Mouse (Mus musculus) cerebellum, postnatal 14 days (tissue): Measurements from ENCODE around the gene Atp2c2.

Source experiments
- DNase-seq, 2 experiments: peaks; one replicate each; pipeline ENCODE4 v3.0.0; 2021; ENCODE audit warnings: mixed read lengths in 2 of 2

Atp2c2 gene

GRCm38 (mm10) chr8:119699549-119700134 lies at the start of gene Atp2c2:
TSS of gene Atp2c2 (plus strand) at chr8:119700009.
- DNase-seq: no peak

- DNase-seq: no peak
These were observed 48.5 kb upstream of the Atp2c2 start for GRCm38 (mm10) chr8:119651324-119651723.

- DNase-seq: no peak
These were observed 42.9 kb upstream of the Atp2c2 start for GRCm38 (mm10) chr8:119656709-119657464.

GRCm38 (mm10) chr8:119661081-119661480 lies 38.7 kb upstream of the Atp2c2 start:
- peak; percentile 31 to 47 for DNase-seq

- no peak for DNase-seq
These were observed 37.9 kb upstream of the Atp2c2 start for GRCm38 (mm10) chr8:119661892-119662291.

GRCm38 (mm10) chr8:119663440-119663839 lies 36.4 kb upstream of the Atp2c2 start:
- no peak for DNase-seq

- DNase-seq: no peak
These were observed 34.5 kb upstream of the Atp2c2 start for GRCm38 (mm10) chr8:119665270-119665669.

GRCm38 (mm10) chr8:119666219-119666951 lies 33.4 kb upstream of the Atp2c2 start, which contains the start of gene Wfdc1:
TSS of gene Wfdc1 (plus strand) at chr8:119666365.
- DNase-seq: no peak

GRCm38 (mm10) chr8:119668447-119668846 lies 31.4 kb upstream of the Atp2c2 start:
- no peak for DNase-seq

- DNase-seq: no peak
These were observed 30.5 kb upstream of the Atp2c2 start for GRCm38 (mm10) chr8:119669284-119669683.

- DNase-seq: no peak
These were observed 29.3 kb upstream of the Atp2c2 start for GRCm38 (mm10) chr8:119670419-119671091.

GRCm38 (mm10) chr8:119673976-119674555 lies 25.7 kb upstream of the Atp2c2 start:
- no peak for DNase-seq

- DNase-seq: no peak
These were observed 24.4 kb upstream of the Atp2c2 start for GRCm38 (mm10) chr8:119675457-119675856.

- peak; percentile 96 to 98 for DNase-seq
These were observed 23.4 kb upstream of the Atp2c2 start for GRCm38 (mm10) chr8:119676389-119676788.

- peak; percentile 30 to 70 for DNase-seq
These were observed 21.5 kb upstream of the Atp2c2 start for GRCm38 (mm10) chr8:119678138-119678843.

GRCm38 (mm10) chr8:119679184-119679583 lies 20.6 kb upstream of the Atp2c2 start:
- DNase-seq: no peak

- no peak for DNase-seq
These were observed 9.2 kb upstream of the Atp2c2 start for GRCm38 (mm10) chr8:119690602-119691001.

- no peak for DNase-seq
These were observed 7.8 kb upstream of the Atp2c2 start for GRCm38 (mm10) chr8:119691989-119692388.

- DNase-seq: no peak
These were observed 5.1 kb upstream of the Atp2c2 start for GRCm38 (mm10) chr8:119694696-119695095.

- DNase-seq: no peak
These were observed 2.6 kb upstream of the Atp2c2 start for GRCm38 (mm10) chr8:119697163-119697562.

- peak; percentile 52 to 65 for DNase-seq
These were observed 849 bp upstream of the Atp2c2 start for GRCm38 (mm10) chr8:119698960-119699359.

GRCm38 (mm10) chr8:119702965-119703364 lies 3.2 kb downstream of the Atp2c2 start:
- DNase-seq: peak; percentile 13 to 43
